Mouse (Mus musculus) embryonic fibroblast, embryonic 13.5 days (primary cell): ENCODE measurements at regions not wholly inside any gene's neighbourhood (a gene's known extent, or its start where the extent isn't known, plus 50 kb on each side); places are given as distances from the start of the nearest gene placed in this dataset.

Experiments
- CTCF ChIP-seq: IDR thresholded peaks from 2 replicates; pipeline ENCODE4 v1.5.1; 2011; ENCODE audit warnings: mild to moderate bottlenecking, control low read depth, low read length, moderate library complexity, borderline replicate concordance; ENCODE audit not compliant: insufficient read depth
- POLR2A ChIP-seq: IDR thresholded peaks from 2 replicates; pipeline ENCODE4 v1.6.1; 2011; ENCODE audit warnings: low read depth, mild to moderate bottlenecking, control low read depth, low read length, moderate library complexity

- TF ChIP-seq CTCF (no peak), POLR2A (no peak)
These were observed 79.3 kb downstream of the Tmx1 start for GRCm38 (mm10) chr12:70532225-70532624.
